Mouse (Mus musculus): Measurements from ENCODE around the gene Epha1.

The Epha1 gene

DNA sequence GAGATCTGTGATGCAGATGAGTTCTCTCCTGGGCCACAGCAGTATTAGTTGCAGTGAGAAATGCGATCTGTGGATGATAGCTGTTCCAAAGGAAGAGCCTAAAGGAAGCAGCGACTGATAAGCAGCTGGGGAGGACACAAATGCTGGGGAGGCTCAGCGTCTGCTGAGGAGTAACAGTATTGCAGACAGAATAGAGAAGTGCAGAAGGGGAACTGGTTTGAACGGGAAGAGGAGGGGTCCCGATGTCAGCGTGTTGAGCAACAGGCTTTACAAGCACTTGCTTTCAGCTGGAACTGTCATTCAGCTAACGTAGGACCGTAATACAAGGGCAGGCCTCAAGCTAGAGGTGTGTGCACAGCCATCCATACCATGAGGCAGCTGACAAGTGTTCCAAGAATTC, 19.9 kb downstream of the Epha1 start:
- DNase-seq (ENCODE audit: low spot score), result no peak

DNA sequence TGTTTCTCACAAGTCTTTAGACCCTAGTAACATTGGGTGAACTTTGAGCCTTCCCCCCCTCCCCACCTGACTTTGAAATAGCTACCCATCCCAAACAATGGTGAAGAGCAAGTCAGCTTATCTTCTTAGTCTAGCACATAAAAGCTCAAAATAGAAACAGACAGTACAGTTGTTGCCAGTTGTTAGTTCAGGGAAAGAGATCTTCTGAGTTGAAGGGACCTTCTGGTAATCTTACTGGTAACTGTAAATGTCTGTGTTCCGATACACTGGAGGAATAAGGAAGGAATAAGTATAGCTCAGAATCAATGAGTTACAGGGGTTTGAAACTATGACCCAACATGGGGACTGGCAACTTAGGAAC, 20.6 kb downstream of the Epha1 start:
- DNase-seq (ENCODE audit: low spot score), result no peak

DNA sequence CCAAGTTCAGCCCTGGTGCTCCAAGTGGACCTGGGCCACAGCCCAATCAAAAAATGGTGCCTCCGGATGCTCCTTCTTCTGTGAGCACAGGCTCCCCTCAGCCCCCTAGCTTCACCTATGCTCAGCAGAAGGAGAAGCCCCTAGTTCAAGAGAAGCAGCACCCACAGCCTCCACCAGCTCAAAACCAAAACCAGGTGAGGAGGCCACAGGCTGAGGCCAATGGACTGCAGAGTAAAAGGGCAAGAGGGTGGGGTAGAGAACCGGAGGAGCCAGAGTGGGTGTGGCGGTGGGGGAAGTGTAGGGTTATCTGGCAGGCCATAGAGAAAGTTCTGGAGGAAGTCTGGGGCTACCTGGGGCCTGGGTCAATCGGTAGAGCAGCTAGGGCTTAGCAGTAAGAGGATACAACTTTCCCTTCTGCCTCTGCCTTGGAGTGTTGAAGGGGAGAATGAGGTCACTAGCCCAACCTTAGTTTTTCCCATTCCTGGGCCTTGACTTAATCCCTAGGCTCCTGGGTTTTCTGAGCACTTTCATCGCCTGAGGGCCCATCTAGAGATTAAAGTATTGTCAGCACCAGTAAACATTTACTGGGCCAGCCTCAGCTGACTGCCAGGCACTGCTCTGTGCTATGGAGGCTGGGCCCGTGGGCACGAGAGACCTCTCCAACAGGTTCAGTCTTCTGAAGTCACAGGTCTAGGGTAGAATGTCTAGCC, 21.1 kb downstream of the Epha1 start:
- no peak for DNase-seq (ENCODE audit: low spot score)

DNA sequence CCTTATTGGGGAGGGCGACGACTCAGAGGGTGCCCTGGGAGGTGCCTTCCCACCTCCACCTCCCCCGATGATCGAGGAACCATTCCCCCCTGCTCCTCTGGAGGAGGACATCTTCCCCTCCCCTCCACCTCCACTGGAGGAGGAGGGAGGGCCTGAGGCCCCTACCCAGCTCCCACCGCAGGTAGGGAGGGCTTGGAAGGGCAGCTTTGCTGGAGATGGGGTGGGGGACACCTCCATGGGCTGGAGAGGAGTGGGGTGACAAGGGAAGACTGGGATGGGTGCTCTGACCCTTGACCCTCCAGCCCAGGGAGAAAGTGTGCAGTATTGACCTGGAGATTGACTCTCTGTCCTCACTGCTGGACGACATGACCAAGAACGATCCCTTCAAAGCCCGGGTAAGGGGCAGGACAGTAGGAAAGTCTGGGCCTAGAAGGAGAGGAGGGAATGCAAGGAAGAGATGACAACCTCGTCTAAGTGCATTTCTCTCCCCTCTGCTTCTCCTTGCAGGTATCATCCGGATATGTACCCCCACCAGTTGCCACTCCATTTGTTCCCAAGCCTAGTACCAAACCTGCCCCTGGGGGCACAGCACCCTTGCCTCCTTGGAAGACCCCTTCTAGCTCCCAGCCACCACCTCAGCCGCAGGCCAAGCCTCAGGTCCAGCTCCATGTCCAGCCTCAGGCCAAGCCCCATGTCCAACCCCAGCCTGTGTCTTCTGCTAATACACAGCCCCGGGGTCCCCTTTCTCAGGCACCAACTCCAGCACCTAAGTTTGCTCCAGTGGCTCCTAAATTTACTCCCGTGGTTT, 21.9 kb downstream of the Epha1 start:
- DNase-seq (ENCODE audit: low spot score), result no peak

- DNase-seq (ENCODE audit: low spot score), result no peak
These were observed 22.8 kb downstream of the Epha1 start for GRCm38 (mm10) chr6:42350021-42350967.

GRCm38 (mm10) chr6:42349426-42350020, 23.5 kb downstream of the Epha1 start, which contains the start of gene Zyx:
TSS of gene Zyx (plus strand) at chr6:42349630.
- peak; percentile 62 for DNase-seq (ENCODE audit: low spot score)

- peak; percentile 33 for DNase-seq (ENCODE audit: low spot score)
These were observed 24.1 kb downstream of the Epha1 start for GRCm38 (mm10) chr6:42349006-42349425.

DNA sequence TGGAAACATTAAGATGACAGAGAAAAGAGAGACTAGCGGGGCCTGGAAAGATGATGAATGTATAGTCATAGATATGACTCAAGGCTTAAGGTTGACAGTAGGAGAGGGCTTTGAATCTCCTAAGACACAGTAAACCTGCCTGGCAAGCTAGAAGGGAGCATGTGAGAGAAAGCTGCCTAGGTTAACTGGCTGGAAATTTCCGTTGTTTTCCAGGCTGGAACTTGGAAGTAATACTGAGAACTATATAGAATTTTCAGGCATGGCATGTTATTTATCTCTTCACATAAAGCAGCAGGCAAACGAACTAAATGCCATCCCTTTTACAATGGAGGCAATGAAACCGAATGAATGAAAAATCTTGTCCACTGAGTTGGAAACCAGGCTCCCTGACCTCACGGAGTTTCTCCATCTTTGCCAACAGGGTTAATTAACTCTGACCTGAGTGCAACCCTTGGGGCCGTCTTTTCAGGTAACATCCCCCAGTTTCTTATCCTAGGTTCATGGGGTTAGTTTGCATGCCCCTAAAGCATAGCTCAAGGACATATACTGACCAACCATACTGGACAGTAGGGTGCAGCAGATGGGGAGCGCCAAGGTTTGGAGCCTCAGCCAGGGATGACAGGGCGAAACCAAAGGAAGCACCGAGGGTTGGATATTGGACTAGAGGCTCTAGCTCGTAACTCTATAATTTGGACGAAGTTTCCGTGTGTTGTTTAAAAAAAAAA, 24.6 kb downstream of the Epha1 start:
- DNase-seq (ENCODE audit: low spot score), result no peak

- DNase-seq (ENCODE audit: low spot score), result no peak
These were observed 28.8 kb downstream of the Epha1 start for GRCm38 (mm10) chr6:42344255-42344654.

GRCm38 (mm10) chr6:42343361-42344120, 29.5 kb downstream of the Epha1 start:
- DNase-seq (ENCODE audit: low spot score), result no peak

- no peak for DNase-seq (ENCODE audit: low spot score)
These were observed 30.9 kb downstream of the Epha1 start for GRCm38 (mm10) chr6:42342171-42342570.

DNA sequence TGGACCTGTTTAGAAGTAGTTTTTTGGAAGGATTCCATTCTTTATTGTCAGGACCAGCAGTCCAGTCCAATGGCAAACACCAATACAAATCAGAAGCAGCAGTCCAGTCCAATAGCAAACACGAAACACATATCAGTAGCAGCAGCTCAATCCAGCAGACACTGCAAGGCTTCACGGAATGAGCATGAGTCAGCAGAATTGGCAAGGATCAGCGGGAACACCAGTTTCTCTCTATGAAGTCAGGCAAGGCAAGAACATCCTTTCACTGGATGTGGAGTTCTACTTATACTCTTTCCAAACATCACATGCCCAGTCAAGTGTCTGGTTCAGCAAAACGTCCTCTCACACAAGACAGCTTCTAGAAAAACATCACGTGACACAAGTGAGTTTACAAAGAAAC, 33.1 kb downstream of the Epha1 start:
- DNase-seq (ENCODE audit: low spot score), result no peak

DNA sequence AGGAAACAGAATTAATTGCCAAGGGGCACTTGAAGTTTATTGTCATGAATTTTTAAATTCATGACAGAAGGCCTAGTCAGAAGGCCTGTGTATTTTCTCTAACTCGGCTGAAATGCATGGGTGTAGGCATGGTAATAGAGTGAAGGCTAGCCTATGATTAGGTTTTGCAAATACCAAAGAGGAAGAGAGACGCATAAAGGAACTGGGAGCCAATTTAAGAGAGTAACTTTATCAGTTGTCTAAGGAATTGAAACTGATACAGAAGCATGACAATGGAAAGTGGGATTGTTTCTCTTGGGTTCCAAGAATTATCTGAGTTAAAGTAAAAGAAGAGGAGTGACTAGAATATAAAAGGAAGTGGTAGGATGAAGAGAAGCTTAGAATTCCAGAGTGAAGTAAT, 33.9 kb downstream of the Epha1 start:
- no peak for DNase-seq (ENCODE audit: low spot score)

DNA sequence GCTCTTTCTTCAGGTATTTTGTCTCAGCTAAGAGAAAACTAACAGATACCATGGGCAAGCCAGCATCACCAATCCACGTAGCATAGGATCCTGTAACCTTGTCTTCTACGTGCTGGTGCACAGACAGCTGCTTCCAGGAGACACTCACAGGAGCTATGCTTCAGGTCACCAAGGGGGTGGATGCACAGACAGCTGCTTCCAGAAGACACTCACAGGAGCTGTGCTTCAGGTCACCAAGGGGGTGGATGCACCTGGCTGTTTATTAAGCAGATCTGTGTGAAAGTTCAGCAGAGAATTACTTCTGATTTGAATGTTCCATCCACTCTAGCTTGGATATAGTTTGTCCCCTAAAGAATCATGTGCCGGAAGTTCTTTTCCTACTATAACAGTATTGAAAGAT, 42.1 kb downstream of the Epha1 start:
- DNase-seq (ENCODE audit: low spot score), result no peak

DNA sequence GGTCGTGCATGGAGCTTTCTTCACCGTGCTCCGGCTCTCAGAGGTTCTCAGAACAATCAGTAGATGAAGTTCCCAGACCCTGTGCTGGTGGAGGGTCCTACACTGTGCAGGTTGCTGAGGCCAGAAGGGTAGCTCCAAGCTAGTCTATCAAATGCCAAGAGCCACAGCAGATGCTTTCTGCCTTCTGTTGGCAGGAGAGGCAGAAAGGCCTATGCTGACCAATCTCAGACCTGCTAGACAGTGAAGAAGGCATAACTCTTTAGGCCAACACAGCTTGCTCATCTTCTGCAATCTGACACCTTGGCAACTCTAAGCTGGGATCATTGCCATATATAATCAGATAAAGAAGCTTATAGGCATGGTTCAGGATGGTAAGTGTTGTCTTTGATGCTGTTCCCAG, 42.9 kb downstream of the Epha1 start:
- no peak for DNase-seq (ENCODE audit: low spot score)

DNA sequence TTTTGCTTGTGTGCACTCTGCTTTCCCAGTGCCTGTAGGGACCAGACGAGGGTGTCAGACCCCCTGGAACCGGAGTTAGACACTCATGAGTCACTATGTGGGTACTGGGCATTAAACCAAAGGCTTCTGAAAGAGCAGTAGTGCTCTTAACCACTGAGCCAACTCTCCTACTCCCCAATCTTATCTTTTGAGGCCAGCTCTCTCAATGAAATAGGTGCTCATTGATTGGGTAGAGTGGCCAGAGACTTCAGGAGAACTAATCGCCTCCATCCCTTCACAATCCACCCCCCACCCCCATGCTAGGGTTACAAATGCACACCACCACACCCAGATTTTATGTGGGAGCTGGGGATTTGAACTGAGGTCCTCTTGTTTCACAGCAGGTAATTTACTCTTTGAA, 44.3 kb downstream of the Epha1 start:
- DNase-seq (ENCODE audit: low spot score), result no peak

DNA sequence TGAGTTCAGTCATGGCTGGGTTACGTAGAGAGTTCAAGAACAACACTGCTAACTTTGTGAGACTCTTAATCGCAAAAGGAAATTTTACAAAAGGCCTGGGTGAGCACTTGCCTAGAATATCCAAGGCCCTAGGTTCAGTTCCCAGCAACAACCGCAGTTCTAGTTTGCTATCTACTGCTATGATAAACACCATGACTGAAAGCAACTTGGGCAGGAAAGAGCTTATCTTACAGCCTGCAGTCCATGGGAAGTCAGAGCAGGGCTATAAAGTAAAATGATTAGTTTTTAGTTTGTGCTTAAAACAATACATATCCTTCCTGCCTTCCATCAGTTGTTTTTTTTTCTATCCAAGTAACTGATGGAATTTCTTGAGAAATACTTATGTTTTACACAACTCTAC, 46.6 kb downstream of the Epha1 start:
- DNase-seq (ENCODE audit: low spot score), result no peak

- peak; percentile 53 for DNase-seq (ENCODE audit: low spot score)
These were observed 47.8 kb downstream of the Epha1 start for GRCm38 (mm10) chr6:42325268-42325609.

DNA sequence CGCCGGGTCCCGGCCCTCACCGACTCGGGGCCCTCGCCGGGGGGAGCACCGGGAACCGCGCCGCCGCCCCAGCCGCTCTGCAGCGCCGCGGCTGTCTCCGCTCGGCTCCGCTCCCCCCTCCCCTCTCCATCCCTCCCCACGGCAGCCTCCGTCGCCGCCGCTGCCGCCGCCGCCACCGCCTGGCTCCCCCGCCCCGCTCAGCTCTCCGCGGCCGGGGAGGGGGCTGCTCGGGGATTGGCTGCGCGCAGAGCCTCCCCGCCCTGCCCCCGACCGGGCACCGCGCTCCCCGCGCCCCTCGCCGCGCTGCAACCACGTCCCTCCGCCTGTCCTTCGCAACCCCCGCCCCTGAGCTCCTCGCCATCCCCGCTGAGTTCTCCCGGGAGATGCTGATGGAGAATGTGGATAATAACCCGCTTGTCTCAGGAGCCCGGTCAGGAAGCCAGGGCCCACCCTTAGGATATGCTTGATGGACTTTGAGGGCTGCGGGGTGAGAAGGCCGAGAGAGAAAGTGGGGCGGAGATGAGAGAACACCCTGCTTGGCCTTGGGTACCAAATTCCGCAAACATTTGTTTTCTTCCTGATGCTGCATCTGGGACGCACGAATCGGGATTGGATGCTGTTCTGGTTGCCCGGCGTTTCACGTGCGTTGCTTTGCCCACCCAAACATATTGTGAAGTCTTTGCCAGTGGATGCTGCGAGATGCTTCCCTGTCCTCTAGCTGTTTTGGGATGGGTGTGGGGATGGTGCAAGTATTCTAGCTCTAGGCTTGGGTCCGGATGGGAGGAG, 48.4 kb downstream of the Epha1 start, which contains the start of gene Fam131b:
Gene Fam131b, minus strand, starts transcription at position 162 of the 786 bp plus-strand sequence.
- no peak for DNase-seq (ENCODE audit: low spot score)

DNA sequence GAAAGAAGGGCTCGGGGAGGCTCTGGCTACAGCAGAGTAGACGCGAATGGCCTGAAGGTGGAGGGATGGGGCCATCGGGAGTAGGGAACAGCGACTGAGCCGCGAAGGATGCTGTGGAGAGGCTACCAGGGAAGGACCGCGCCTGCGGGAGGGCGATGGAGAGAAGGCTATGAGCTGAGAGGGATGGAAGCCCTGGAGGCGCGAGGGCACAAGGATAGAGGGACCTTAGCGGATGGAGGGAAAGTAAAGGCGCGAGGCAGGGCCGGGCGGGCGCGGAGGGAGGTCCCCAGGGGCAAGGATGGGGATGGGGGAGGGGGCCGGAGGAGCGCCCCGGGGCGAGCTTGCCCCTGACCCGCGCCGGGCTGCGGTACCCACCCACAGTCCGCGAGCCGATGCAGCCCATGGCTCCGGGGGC, 49.0 kb downstream of the Epha1 start:
- no peak for DNase-seq (ENCODE audit: low spot score)

All from spleen, adult 12 weeks (tissue).